Mouse (Mus musculus): ENCODE data around the gene Zranb2. TPM values are rescaled to one million over a fixed set of nuclear protein-coding genes. Genes with fewer than 3 reads are reported as not detected.

The Zranb2 gene
- 100 to 1,000 TPM; 133 to 136 TPM for total RNA-seq (2021)
- long read RNA-seq, transcript Zranb2-203 (10 exons, 2,924 nt), result major isoform, 157 of 251 reads
- long read RNA-seq, transcript Zranb2-202 (11 exons, 2,737 nt), result minor isoform, 6 of 251 reads
- long read RNA-seq, partial matches to known transcripts, result 27 of 251 reads
- long read RNA-seq, other reads (novel, unspliced or antisense), result 60 of 251 reads

DNA sequence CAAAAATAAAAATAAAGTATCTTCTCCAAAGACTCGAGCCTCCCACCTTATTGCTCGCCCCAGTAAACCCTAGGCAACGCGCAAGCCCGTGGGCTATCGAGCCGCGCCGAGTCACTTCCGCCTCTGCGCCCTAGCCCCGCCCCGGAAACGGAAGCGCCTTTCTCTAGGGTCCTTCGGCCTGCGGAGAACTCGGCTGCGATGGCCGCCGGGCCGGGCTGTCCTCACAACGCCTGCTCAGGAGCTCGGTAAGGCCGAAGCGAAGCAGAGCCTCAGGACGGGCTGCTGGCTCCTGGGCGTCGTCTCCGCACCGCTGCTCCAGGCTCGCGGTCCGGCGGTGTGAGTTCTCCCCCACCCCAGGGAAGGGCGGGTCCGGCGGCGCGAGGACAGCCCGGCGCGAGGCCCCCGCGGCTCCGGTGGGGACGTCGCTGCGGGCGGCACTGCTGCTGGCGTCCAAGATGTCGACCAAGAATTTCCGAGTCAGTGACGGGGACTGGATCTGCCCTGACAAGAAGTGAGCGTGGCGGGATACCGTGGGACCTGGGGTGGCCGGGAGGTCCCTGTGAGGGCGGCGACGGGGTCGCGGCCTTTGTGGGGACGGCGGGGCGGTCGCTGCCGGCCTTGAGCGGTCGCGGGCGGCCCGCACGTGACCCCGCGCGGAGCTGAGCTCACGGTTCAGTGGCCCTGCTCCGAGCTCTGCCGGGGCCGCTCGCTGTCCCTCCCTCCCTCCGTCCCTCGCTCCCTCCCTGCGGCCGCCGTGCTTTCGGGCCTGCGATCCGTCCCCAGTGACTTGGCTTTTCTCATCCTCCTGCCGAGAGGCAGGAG lies at the start of gene Zranb2:
TSS of gene Zranb2 (plus strand) at position 197 of the 822 bp plus-strand sequence.
- DNase-seq (ENCODE audit: low spot score in 2 of 2), result peak; percentile 90 to 96

DNA sequence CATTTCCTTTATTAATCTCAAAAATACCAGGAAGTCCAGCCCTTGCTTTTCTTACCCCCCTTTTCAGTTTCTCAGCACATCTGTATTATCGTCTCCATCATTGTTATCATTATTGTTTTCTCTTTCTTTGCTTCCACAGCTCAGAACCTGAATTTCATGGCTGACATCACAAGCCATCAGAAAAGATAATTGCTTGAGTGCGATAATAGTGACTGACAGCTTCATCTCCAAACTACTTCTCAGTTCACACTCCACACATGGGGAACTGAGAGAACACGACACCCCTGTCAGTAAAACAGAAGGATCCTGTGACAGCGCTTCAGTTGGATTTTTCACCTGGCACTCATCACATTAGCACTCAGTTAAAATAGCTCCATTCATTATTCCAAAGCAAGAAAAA lies 41.9 kb upstream of the Zranb2 start:
- no peak for DNase-seq (ENCODE audit: low spot score in 2 of 2)

DNA sequence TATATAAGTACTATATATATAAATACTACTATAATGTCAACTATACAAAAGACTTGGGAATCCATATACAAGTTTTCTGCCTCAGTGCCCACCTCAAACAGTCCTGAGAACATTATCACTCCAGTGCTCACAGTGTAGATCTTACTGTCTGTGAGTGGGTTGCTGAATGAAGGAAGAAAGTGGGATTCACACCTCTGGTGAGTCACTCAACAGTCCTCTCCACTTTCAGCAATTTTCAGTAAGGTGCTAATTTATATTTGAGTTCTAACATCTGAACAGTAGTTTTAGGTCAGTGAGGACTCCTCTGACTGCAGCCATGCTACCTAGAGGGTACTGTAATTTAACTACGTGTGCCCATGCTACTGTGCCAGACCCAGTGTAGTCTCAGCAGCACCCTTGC lies 31.7 kb upstream of the Zranb2 start:
- DNase-seq (ENCODE audit: low spot score in 2 of 2), result no peak

DNA sequence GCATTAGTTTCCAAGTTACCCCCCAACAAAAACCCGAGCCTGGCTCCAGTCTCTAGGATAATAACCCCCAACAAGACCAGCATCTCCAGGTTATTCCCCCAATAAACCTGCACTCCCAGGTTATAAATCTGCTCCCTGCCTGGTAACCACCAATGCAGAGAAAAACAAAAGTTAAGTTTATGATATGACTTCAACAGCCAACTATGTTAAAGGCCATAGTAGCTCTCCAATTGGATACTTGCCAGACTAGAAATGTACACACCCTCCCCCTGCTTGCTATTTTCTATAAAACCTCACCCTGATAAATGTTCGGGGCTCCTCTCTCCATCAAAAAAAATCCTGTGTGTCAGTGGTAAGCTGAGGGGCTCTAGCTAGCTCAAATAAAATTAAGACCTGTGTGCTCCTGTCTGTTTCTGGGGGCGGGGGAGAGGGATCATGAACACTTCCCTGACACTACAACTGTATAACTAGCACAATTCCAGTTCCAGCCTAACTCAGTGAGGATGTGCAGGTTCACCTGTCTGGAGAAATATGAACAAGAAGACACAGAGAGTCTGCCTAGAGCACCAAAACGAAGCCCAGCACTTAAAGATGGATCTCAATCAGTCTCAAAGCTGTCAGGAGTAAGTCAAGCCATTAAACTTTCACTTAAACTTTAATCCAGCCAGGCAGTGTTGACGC lies 19.7 kb upstream of the Zranb2 start:
- no peak for DNase-seq (ENCODE audit: low spot score in 2 of 2)

DNA sequence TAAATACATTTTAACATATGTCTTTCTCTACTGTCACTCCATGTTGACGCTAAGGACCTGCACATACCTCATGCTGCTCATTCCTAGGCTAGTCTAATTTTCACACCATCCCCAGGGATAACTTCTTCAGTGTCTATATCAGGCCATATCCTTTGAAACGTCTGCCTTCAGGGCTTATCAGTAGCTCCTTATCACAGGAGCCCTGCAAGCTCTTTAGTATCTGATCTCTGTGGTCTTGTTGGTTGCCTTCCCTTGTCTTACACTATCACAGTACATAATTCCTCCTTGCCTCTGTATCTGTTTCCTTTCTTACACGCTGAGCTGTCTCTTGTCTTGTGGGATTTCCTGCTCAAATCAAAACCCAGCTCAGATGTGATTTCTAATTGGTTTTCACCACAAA lies 17.5 kb upstream of the Zranb2 start:
- no peak for DNase-seq (ENCODE audit: low spot score in 2 of 2)

DNA sequence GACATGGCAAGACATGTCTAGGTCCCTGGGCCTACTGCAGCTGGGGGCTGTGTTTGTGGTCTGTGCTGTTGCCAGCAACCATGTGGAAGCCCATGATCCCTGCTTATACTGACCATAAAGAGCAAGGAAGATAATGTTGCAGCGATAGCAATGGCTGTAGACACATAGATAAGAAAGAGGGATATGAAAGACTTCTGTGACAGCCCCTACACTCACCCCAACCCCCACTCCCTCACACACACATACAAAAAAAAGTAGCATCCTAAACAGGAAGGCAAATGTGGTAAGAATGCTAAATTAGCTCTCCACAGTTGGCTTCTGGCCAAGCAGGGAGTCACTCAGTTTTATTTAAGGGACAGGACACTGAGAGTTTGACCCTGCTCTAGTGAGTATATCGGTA lies 16.0 kb upstream of the Zranb2 start:
- no peak for DNase-seq (ENCODE audit: low spot score in 2 of 2)

DNA sequence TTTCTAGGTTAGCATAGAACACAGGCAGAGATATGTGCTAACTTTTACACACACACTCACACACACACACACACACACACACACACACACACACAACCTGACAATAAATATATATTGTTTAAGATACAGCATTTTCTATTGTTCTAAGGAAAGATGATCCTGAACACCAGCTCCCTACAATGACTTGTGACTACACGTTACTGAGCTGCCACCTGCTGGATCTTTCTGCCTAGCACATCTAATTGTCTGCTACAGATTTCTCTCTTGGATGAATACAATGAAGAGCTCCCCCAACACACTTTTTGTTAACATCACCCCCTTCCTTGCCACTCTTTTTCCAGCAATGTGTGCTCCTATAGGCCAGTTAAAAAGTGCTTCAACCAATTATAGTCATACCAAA lies 13.5 kb upstream of the Zranb2 start:
- DNase-seq (ENCODE audit: low spot score in 2 of 2), result peak; percentile 36 to 84

DNA sequence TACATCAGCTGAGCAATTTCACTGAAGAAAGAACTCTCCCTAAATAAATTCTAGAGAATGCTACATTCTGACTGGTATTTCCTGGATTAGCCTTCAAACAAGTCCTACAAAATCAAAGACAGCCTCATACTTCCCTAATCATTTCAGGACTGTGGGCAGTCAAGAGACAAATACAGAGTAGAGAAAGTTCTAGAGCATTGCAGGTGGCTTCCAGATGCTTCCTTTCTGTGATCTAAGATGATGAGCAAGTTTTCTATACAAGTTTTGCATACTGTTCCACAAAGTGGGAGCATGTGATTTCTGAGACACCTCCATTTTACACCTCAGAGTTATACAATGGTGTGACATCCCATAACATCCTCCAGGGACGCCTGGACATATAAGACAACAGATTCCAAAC lies 10.1 kb upstream of the Zranb2 start:
- DNase-seq (ENCODE audit: low spot score in 2 of 2), result no peak

DNA sequence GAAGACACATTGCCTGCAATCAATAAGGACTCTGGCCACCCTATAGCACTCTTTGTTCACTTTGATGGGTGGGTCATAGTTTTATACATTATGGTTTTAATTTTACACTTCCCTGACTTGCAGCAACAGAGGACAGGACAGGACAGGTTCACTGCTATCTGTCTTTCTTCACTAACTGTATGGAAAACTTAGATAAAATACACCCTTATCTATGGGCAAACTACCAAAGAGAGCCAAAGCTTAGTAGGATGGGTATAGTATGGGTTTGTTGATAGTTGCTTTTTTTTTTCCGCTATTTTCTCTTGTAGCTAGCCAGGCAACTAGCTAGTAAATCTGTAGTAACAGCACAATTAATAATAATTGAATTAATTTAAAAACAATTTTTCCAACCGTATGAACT lies 2.4 kb upstream of the Zranb2 start:
- DNase-seq (ENCODE audit: low spot score in 2 of 2), result no peak

DNA sequence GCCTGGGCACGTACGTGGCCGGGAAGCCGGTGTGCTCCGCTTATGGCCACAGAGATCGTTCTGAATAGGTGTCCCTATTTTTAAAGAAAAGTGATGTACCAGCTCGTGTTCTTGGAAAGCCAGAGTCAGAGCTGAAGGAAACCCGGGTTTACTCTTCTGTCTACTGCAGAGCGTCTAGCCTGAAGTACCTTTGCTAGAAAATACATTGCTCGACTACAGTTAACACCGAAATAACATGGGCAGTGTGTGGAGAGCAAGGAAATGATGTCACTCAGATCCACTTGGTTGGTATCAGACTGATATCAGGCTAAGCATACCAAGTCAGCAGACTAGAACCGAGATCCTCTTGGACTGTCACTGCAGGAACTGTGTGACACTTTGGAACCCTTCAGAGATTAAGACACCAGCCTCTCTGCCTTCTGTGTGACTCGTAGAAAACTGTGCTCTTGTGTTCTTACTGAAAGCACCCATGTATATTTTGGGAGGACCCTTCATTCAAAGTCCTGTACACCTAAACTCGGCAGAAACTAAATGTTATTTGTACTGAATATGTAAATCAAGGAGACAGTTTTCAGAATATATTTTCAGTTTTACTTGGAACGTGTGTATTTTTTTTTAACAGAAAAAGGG lies 941 bp downstream of the Zranb2 start:
- peak in 1 of 2 experiments; percentile 14 for DNase-seq (ENCODE audit: low spot score in 2 of 2)

DNA sequence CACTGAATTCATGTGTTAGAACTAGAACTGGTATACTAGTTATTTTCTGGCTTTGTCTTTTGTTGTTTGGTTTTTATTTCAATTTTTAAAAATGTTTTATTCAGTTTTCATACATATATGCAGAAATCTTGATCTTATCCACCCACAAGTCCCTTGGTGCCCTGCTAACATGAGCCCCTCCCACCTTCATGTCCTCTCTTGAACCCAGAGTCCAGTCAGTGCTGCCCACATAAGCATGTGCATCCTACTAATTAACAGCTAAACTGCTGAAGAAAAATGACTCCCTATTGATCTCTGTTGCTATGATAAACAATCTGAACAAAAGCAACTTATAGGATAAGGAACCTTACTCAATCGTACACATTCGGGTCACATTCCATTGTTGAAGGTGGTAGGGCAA lies 15.4 kb downstream of the Zranb2 start:
- DNase-seq (ENCODE audit: low spot score in 2 of 2), result no peak

DNA sequence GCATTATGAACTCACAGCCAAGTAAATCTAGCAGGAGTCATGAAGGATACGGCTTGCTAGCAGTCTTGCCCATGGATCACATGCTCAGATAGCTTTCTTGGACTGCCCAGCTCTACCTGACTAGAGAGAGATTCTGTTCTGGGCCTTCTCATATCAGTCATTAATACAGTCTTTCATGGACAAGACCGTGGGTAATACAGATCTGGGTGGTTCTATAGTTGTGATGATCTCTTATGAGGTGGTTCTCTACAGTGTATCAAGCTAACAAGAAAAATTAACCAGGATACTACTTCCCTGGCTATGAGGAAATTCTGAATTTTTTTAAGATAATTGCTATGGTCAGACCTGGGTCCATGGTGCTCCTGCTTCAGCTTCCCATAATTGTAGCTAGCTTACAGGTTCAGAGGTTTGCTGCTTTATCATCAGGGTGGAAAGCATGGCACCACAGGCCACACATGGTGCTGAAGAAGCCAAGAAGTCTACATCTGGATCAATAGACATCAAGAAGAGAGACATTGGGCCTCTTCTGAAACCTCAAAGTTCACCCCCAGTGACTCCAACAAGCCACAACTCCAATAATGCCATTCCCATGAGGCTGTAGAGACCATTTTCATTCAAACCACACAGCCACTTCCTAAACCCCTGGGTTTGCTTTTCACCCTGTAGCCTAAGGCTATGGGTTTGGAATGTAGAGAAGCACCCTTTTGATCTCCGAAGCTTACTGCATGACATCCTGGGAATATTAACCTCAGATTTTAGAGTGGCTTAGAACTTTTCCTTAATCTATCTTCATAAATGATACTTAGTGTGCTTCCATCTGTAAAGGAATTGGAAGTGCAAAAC lies 16.0 kb downstream of the Zranb2 start:
- no peak for DNase-seq (ENCODE audit: low spot score in 2 of 2)

DNA sequence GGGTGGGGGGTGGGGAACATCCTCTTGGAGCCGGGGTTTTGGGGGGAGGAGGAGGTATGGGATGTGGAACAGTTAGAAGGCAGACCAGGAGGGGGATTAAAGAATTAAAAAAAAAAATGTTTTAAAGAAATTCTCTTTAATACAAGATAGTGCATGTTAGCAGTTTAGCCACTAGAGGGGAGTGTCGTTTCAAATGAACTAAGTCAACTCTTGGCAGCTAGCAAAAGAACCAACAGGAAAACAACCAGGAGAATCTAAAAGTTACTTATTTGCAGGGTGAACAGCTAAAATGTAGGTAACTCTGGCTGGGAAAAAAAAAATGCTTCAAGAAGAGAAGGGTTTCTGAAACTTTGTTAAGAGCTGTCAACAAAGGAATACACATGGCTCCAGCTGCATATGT lies 31.2 kb downstream of the Zranb2 start:
- DNase-seq (ENCODE audit: low spot score in 2 of 2), result peak in 1 of 2 experiments; percentile 53

DNA sequence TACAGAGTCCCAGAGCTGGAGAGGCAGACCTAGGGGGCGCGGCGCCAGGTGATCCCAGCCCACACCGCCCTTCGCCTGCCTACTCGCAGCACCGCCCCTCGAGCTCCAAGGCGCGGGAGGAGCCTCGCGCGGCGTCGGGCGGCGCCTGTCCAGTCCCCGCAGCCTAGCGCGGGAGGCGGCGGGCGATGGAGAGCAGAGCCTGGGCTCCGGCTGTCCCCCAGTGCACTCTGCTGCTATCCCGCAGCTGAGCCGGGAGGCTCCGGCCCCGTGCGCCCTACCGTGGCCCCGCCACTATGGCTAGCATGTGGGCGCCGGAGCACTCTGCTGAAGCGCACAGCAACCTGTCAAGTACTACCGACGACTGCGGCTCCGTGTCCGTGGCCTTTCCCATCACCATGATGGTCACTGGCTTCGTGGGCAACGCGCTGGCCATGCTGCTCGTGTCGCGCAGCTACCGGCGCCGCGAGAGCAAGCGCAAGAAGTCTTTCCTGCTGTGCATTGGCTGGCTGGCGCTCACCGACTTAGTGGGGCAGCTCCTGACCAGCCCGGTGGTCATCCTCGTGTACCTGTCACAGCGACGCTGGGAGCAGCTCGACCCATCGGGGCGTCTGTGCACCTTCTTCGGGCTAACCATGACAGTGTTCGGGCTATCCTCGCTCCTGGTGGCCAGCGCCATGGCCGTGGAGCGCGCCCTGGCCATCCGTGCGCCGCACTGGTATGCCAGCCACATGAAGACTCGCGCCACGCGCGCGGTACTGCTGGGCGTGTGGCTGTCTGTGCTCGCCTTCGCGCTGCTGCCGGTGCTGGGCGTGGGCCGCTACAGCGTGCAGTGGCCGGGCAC lies 33.0 kb downstream of the Zranb2 start, which contains the start of gene Ptger3:
TSS of gene Ptger3 (plus strand) at position 168 of the 841 bp plus-strand sequence.
- peak in 1 of 2 experiments; percentile 16 for DNase-seq (ENCODE audit: low spot score in 2 of 2)

DNA sequence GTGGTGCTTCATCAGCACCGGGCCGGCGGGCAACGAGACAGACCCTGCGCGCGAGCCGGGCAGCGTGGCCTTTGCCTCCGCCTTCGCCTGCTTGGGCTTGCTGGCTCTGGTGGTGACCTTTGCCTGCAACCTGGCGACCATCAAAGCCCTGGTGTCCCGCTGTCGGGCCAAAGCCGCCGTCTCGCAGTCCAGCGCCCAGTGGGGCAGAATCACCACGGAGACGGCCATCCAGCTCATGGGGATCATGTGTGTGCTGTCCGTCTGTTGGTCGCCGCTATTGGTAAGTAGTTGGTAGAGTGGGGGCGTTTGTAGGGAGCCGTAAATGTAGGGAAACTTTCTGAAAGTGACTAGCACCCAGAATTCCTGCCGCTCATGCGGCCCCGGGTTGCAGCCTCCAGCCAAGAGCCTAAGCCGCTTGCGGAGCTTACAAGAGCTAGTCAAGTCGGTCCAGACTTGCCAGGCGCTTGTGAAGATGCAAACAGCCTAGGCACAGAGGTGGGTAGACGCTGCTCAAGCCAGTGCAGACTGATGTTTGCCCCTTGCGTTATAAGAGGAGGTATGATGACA lies 33.7 kb downstream of the Zranb2 start:
- peak in 1 of 2 experiments; percentile 8 for DNase-seq (ENCODE audit: low spot score in 2 of 2)

DNA sequence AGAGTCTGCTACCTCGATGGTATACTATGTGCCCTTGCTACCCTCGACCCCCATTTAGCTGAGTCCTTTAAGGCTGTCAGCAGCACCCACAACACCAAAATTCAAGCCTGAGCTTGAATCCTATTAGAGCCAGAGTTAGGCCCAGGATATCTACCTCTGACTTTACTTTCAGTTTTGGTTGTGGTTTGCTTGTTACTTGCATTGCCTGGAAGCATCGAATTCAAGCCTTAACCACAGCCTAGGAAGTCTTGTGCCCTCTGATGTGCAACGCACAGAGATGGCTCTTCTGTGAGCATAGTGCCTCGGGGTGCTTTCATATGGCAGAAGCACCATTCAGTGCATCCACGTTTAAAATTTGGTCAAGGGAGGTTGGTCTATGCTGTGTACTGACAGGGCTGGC lies 38.1 kb downstream of the Zranb2 start:
- DNase-seq (ENCODE audit: low spot score in 2 of 2), result no peak

DNA sequence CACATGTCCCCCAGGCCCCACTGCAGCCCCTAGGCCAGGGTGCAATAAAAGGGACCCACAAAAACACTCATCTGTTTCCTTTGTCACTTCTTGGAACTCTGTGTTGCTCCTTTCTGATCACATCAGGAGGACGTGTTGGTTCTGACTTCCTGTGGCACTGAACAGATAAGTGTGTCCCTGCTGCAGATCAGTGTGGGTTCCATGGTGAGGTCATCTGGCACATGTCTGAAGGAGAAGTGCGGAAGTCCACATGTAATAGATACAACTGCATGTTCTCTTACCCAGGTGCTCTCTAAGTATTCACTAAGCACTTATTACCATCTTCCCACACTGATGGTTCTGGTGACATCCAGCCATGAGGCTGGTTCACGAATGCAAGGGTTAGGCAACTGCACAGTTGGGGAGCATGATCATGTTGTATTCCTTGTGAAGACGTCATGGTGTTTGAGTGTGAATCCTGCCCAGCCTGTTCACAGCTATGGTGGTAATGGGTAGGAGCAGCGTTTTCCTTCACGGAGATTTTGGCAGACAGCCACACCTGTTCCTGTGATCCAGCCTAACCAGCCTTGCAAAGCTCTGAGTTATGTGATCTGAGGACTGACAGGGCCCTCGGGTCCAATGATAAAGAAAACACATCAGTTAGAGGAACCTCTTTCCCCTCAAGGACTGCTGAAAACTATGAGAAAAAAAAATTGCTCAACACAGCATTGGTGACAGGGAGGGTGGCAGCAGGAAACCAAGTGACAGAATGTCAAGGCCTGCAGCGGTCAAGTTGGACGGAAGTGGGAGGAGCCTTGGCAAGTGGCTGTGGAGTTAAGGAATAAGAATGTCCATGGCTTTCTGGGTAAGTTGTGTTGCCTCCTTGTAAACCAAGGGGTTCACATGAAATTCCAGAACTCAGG lies 41.7 kb downstream of the Zranb2 start:
- DNase-seq (ENCODE audit: low spot score in 2 of 2), result no peak

DNA sequence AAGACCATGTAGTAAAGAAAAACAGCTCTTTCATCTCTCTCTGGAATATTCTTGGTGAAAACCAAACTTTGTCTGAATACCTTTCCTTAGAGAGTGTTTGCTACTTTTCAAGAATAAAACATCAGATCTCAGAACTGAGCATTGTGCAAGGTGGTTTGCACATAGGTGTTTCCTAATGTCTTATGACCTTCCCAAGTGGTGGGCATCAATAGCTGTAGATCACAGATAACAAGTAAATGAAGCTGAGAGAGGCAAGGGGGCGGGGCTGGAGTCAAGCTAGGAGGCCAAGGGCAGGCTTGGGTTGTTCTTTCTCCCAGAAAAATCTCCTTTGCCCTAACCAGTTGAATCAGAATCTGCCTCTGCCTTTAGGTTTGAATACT lies 42.4 kb downstream of the Zranb2 start:
- no peak for DNase-seq (ENCODE audit: low spot score in 2 of 2)

DNA sequence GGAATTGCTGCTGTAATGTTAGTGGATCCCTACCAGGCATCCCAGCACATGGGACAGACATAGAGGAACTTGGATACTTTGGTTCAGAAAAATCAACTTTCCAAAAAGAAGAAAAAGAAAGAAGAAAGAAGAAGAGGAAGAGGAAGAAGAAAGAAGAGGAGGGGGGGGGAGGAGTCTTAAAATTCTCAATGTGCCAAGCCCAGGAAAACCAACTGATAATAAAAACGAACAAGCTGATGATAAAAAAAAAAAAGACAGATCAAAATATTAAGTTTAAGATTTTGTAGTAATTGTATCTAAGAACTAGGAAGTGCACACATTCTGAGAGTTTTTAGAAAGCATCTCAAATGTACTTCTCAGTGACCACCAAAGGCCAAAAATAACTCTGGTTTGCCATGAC lies 42.9 kb downstream of the Zranb2 start:
- DNase-seq (ENCODE audit: low spot score in 2 of 2), result no peak

All from layer of hippocampus, adult 18-20 months (tissue).